Mouse (Mus musculus) cerebellum, adult 11-12 months (tissue): ENCODE measurements around the gene Txnrd2.

Experiments used
- DNase-seq: peaks from one replicate; pipeline ENCODE4 v3.0.0; 2022

Gene Txnrd2

GRCm38 (mm10) chr16:18455407-18455806 lies 29.2 kb downstream of the Txnrd2 start:
- DNase-seq: no peak

GRCm38 (mm10) chr16:18458661-18459060 lies 32.5 kb downstream of the Txnrd2 start:
- DNase-seq: no peak

- no peak for DNase-seq
Observed at GRCm38 (mm10) chr16:18459335-18459954, 33.3 kb downstream of the Txnrd2 start.

GRCm38 (mm10) chr16:18459955-18460370 lies 33.8 kb downstream of the Txnrd2 start:
- DNase-seq: no peak

- no peak for DNase-seq
Observed at GRCm38 (mm10) chr16:18460826-18461225, 34.6 kb downstream of the Txnrd2 start.

GRCm38 (mm10) chr16:18462031-18462430 lies 35.8 kb downstream of the Txnrd2 start:
- DNase-seq: no peak

- DNase-seq: no peak
Observed at GRCm38 (mm10) chr16:18462598-18462997, 36.4 kb downstream of the Txnrd2 start.

GRCm38 (mm10) chr16:18464271-18464670 lies 38.1 kb downstream of the Txnrd2 start:
- no peak for DNase-seq

GRCm38 (mm10) chr16:18470829-18471228 lies 44.6 kb downstream of the Txnrd2 start:
- DNase-seq: no peak

- no peak for DNase-seq
Observed at GRCm38 (mm10) chr16:18471381-18471955, 45.3 kb downstream of the Txnrd2 start.

- no peak for DNase-seq
Observed at GRCm38 (mm10) chr16:18471976-18472375, 45.8 kb downstream of the Txnrd2 start.

GRCm38 (mm10) chr16:18472416-18472815 lies 46.2 kb downstream of the Txnrd2 start:
- no peak for DNase-seq

GRCm38 (mm10) chr16:18472976-18473375 lies 46.8 kb downstream of the Txnrd2 start:
- DNase-seq: no peak

- no peak for DNase-seq
Observed at GRCm38 (mm10) chr16:18474021-18474420, 47.8 kb downstream of the Txnrd2 start.

- DNase-seq: no peak
Observed at GRCm38 (mm10) chr16:18477996-18478395, 51.8 kb downstream of the Txnrd2 start.

- no peak for DNase-seq
Observed at GRCm38 (mm10) chr16:18479667-18480066, 53.5 kb downstream of the Txnrd2 start.

- DNase-seq: no peak
Observed at GRCm38 (mm10) chr16:18480933-18481485, 54.8 kb downstream of the Txnrd2 start.

- DNase-seq: no peak
Observed at GRCm38 (mm10) chr16:18482431-18482830, 56.2 kb downstream of the Txnrd2 start.

GRCm38 (mm10) chr16:18483839-18484238 lies 57.7 kb downstream of the Txnrd2 start:
- DNase-seq: no peak

- no peak for DNase-seq
Observed at GRCm38 (mm10) chr16:18484386-18484785, 58.2 kb downstream of the Txnrd2 start.

GRCm38 (mm10) chr16:18484794-18485435 lies 58.7 kb downstream of the Txnrd2 start:
- DNase-seq: no peak

- no peak for DNase-seq
Observed at GRCm38 (mm10) chr16:18486126-18486525, 59.9 kb downstream of the Txnrd2 start.

- DNase-seq: no peak
Observed at GRCm38 (mm10) chr16:18490281-18490680, 64.1 kb downstream of the Txnrd2 start.

GRCm38 (mm10) chr16:18490894-18491293 lies 64.7 kb downstream of the Txnrd2 start:
- DNase-seq: no peak
